In the genomic region with DNA sequence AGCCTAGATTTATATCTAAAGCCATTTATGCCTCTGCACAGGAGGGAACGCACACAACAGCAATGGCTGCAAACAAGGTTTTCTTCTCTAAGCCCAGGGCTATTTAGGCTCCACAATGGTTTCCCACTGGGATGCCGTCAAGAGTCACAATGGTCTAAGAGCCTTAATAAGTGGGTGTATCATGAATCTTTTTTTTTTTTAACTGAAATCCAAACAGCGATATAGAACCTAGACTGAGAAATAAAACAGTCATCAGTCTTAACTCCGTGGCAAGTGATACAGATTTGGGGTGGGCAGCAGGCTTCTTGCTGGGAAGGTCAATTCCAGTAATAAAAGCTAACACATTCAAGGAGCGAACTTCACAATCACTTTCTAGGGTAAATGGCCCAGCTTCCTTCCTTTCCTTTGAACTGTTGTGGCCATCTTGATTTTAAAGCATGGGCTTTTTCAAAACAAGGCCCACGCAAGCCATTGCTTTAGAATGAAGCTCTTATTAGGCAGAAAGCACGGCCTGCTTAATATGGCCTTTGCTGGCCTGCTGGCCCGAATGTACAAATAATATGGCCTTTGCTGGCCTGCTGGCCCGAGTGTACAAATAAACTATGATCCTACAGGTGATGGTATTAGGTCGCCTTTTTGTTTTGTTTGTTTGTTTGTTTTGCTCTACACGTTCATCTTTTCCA, we compare ENCODE assay signal across 17 mouse cellular contexts. TPM values are rescaled to one million over a fixed set of nuclear protein-coding genes. Genes with fewer than 3 reads are reported as not detected.
DNase-seq lines count a peak whose midpoint lies in the region; ATAC-seq and TF ChIP-seq lines count a peak whose summit lies in the region.
"Had no signal": no experiment of that assay in that cellular context is flagged by ENCODE, and none has a peak within 500 bp of the region (broad histone marks: within the 10 kb centered on the region; RNA-seq: fewer than 3 reads in every experiment).

No protein-coding gene starts in this region.

- no peaks in the 10 kb centered on the region for H3K27me3 ChIP-seq in heart, embryonic 10.5 days (ENCODE audit: insufficient read depth, poor library complexity, severe bottlenecking)
- peaks cover 13% of the 10 kb centered on the region for H3K27me3 ChIP-seq in midbrain, embryonic 13.5 days
- H3K27me3 ChIP-seq: Patski had no signal

- 83% methylated on average over 11 of the region's 11 CpGs for WGBS in heart, embryonic 10.5 days
- WGBS in midbrain, embryonic 13.5 days: 23% methylated on average over 11 of the region's 11 CpGs

- no peak overlapping the region for H3K4me3 ChIP-seq in heart, embryonic 10.5 days
- H3K4me3 ChIP-seq in ES-E14 (ENCODE audit: insufficient read depth in 1 of 2, low read depth in 1 of 2, low read length in 2 of 2, poor library complexity in 1 of 2, severe bottlenecking in 1 of 2): no peak overlapping the region
- H3K4me3 ChIP-seq in midbrain, embryonic 13.5 days (replicated peaks): no peak overlapping the region
- H3K4me3 ChIP-seq: limb, embryonic 10.5 days had no signal

- no peak overlapping the region for H3K9ac ChIP-seq in ES-E14 (ENCODE audit: insufficient read depth, low read depth, low read length, poor library complexity, severe bottlenecking)
- H3K9ac ChIP-seq in midbrain, embryonic 13.5 days (replicated peaks): no peak overlapping the region
- H3K9ac ChIP-seq: lung, embryonic 14.5 days had no signal

- in situ Hi-C loops in ES-E14 (cut with MboI; ENCODE audit: low sequenced_read_pairs in 2 of 2, unreplicated experiment in 2 of 2): no loop called here

- H3K9me3 ChIP-seq in heart, embryonic 10.5 days: no peaks in the 10 kb centered on the region
- no peaks in the 10 kb centered on the region for H3K9me3 ChIP-seq in ES-E14 (ENCODE audit: control insufficient read depth, insufficient read depth, low read depth, low read length)
- no peaks in the 10 kb centered on the region for H3K9me3 ChIP-seq in midbrain, embryonic 13.5 days
- H3K9me3 ChIP-seq: limb, embryonic 10.5 days had no signal

- no peak overlapping the region for H3K27ac ChIP-seq in heart, embryonic 10.5 days
- H3K27ac ChIP-seq in ES-E14 (ENCODE audit: insufficient read depth, low read depth, low read length, poor library complexity, severe bottlenecking): no peak overlapping the region
- H3K27ac ChIP-seq in midbrain, embryonic 13.5 days: no peak overlapping the region
- H3K27ac ChIP-seq: limb, embryonic 10.5 days had no signal

- peak; percentile 28 for DNase-seq in heart, embryonic 10.5 days (ENCODE audit: low spot score)
- no peak for DNase-seq in heart, adult 8-10 months (ENCODE audit: low spot score)
- peak; percentile 19 for DNase-seq in ES-E14 (ENCODE audit: low read depth, low spot score)
- peak; percentile 67 for DNase-seq in embryo, embryonic 10.5 days (ENCODE audit: low spot score)
- DNase-seq in retina, embryonic 14.5 days (ENCODE audit: low spot score): no peak
- DNase-seq in layer of hippocampus, postnatal 14 days (ENCODE audit: low spot score in 2 of 2): no peak
- DNase-seq: B cell, adult 2 months; cerebellum, postnatal 14 days; gastrocnemius, postnatal 14 days; heart, postnatal 14 days; lung, embryonic 14.5 days; lung, postnatal 4 days had no signal

- peaks cover 6% of the 10 kb centered on the region for H3K36me3 ChIP-seq in heart, embryonic 10.5 days
- peaks cover 8% of the 10 kb centered on the region; the same call in 1 of the 2 replicates for H3K36me3 ChIP-seq in ES-E14 (ENCODE audit: control insufficient read depth, insufficient read depth, low read length, poor library complexity, severe bottlenecking)
- no peaks in the 10 kb centered on the region for H3K36me3 ChIP-seq in midbrain, embryonic 13.5 days

- no peak overlapping the region for H3K4me2 ChIP-seq in midbrain, embryonic 13.5 days (replicated peaks)
- H3K4me2 ChIP-seq: liver, embryonic 11.5 days; lung, embryonic 14.5 days had no signal

- H3K4me1 ChIP-seq in heart, embryonic 10.5 days: no peaks in the 10 kb centered on the region
- H3K4me1 ChIP-seq in ES-E14 (ENCODE audit: control insufficient read depth in 2 of 2, insufficient read depth in 2 of 2, low read length in 2 of 2, poor library complexity in 1 of 2): no peaks in the 10 kb centered on the region
- H3K4me1 ChIP-seq in midbrain, embryonic 13.5 days (replicated peaks): peaks cover 15% of the 10 kb centered on the region

- peak; percentile 73 for ATAC-seq in midbrain, embryonic 13.5 days
- ATAC-seq: inflammation-experienced regulatory T-cells, adult 6 months; Patski had no signal

TF ChIP-seq in ES-E14, 5 proteins besides CTCF, POLR2A, EP300 and RAD21:
- TF ChIP-seq HCFC1 (IDR thresholded peaks at IDR 0.05; ENCODE audit: borderline replicate concordance, insufficient read depth, low read length) (no peak), CHD2 (IDR thresholded peaks at IDR 0.05; ENCODE audit: low read depth, low read length) (no peak), MAFK (IDR thresholded peaks at IDR 0.05; ENCODE audit: insufficient read depth, low read depth, low read length) (no peak), ZC3H11A (IDR thresholded peaks at IDR 0.05; ENCODE audit: borderline replicate concordance, low read depth, low read length) (no peak), ZNF384 (IDR thresholded peaks at IDR 0.05; ENCODE audit: low read depth, low read length) (peak; percentile 54; the same call in 1 of the 2 replicates)

RNA-seq across cellular contexts. Expression of a gene that starts 39.4 kb away (rescaled TPM):
- 5.3 and 6.6 TPM in 2 replicates for polyA plus RNA-seq in heart, embryonic 10.5 days (2016; fragmentation: Nextera tagmentation; extraction: Ambion mirVana)
- 1 to 10 TPM in 2 of 4 experiments, under 1 TPM in 2; 0.72 to 1.1 (median 1.0) TPM for total RNA-seq in heart, adult 8-10 months (2022)
- 20.1 and 50.1 TPM in 2 replicates for total RNA-seq in ES-E14 (2012; rRNA removed)
- polyA plus RNA-seq in midbrain, embryonic 13.5 days (2015; fragmentation: Nextera tagmentation; extraction: Ambion mirVana): 0.52 and 0.68 TPM in 2 replicates
- 1 to 10 TPM; 5.3 to 6.6 TPM for total RNA-seq in layer of hippocampus, postnatal 14 days (2021)

RNA-seq across cellular contexts. Expression of a gene that starts 59.5 kb away (rescaled TPM):
- 18.7 and 25.9 TPM in 2 replicates for polyA plus RNA-seq in heart, embryonic 10.5 days (2016; fragmentation: Nextera tagmentation; extraction: Ambion mirVana)
- 1 to 10 TPM; 8.1 to 9.3 (median 8.9) TPM for total RNA-seq in heart, adult 8-10 months (2022)
- 2.5 and 3.6 TPM in 2 replicates for total RNA-seq in ES-E14 (2012; rRNA removed)
- 8.6 and 11.1 TPM in 2 replicates for polyA plus RNA-seq in midbrain, embryonic 13.5 days (2015; fragmentation: Nextera tagmentation; extraction: Ambion mirVana)
- total RNA-seq in layer of hippocampus, postnatal 14 days (2021): 10 to 100 TPM in 1 of 2 experiments, 1 to 10 TPM in 1; 9.3 to 11.7 TPM

Comparison
In these comparisons a context has a peak if more than half of its experiments do, and no peak if none do; other contexts are left out.
1. DNase-seq: peak in heart, embryonic 10.5 days (single experiment), ES-E14 (single experiment) and embryo, embryonic 10.5 days (single experiment); none in heart, adult 8-10 months (single experiment), retina, embryonic 14.5 days (single experiment) and layer of hippocampus, postnatal 14 days (0 of 2).